Mouse (Mus musculus): Measurements from ENCODE around the gene Prelp. TPM values are rescaled to one million over a fixed set of nuclear protein-coding genes. Genes with fewer than 3 reads are reported as not detected.

Gene Prelp
- polyA plus RNA-seq, 1 experiment from 2014 or later, result 0.56 TPM

Other genes starting within 250 kb of the Prelp start
- gene Lax1, start 231.3 kb downstream of the Prelp start, polyA plus RNA-seq (2016; fragmentation: Nextera tagmentation; extraction: Ambion mirVana), result 0.62 and 0.75 TPM in 2 replicates
- 2.5 and 3.5 TPM in 2 replicates for gene Atp2b4, start 120.4 kb downstream of the Prelp start, polyA plus RNA-seq (2016; fragmentation: Nextera tagmentation; extraction: Ambion mirVana)
- gene Optc, start 13.4 kb downstream of the Prelp start, polyA plus RNA-seq (2016; fragmentation: Nextera tagmentation; extraction: Ambion mirVana), result 0.24 and 0.41 TPM in 2 replicates
- 2.4 and 2.5 TPM in 2 replicates for gene Fmod, start 115.8 kb upstream of the Prelp start, polyA plus RNA-seq (2016; fragmentation: Nextera tagmentation; extraction: Ambion mirVana)
- gene Btg2, start 157.7 kb upstream of the Prelp start, polyA plus RNA-seq (2016; fragmentation: Nextera tagmentation; extraction: Ambion mirVana), result 10.1 and 17.7 TPM in 2 replicates
- gene Chit1, start 189.8 kb upstream of the Prelp start, polyA plus RNA-seq (2016; fragmentation: Nextera tagmentation; extraction: Ambion mirVana), result not detected in 2 replicates

Measured in limb, embryonic 10.5 days (tissue).